8 mouse cellular contexts compared by ENCODE assay signal in genomic region chr2:170154738-170155088, GRCm38 (mm10). TPM values are rescaled to one million over a fixed set of nuclear protein-coding genes. Genes with fewer than 3 reads are reported as not detected.
A peak's percentile ranks its signal among the peaks of the same experiment; 100 is the strongest.
DNase-seq lines count a peak whose midpoint lies in the region; ATAC-seq lines count a peak whose summit lies in the region.

No protein-coding gene starts in this region.

- no peaks in the 10 kb centered on the region for H3K9me3 ChIP-seq in kidney, embryonic 14.5 days (ENCODE audit: control insufficient read depth, low read length)
- H3K9me3 ChIP-seq in hindbrain, embryonic 15.5 days: no peaks in the 10 kb centered on the region
- H3K9me3 ChIP-seq in midbrain, embryonic 15.5 days: no peaks in the 10 kb centered on the region

- WGBS in kidney, embryonic 14.5 days: 15% methylated on average over 5 of the region's 5 CpGs
- WGBS in hindbrain, embryonic 15.5 days: 14% methylated on average over 5 of the region's 5 CpGs
- 14% methylated on average over 5 of the region's 5 CpGs for WGBS in midbrain, embryonic 15.5 days

- no peak for ATAC-seq in kidney, embryonic 14.5 days (ENCODE audit: low FRiP score, low TSS enrichment)
- ATAC-seq in hindbrain, embryonic 15.5 days (ENCODE audit: low FRiP score, low read depth): no peak
- ATAC-seq in midbrain, embryonic 15.5 days (replicated peaks): no peak

- peak overlapping the region; percentile 73; the same call in 1 of the 2 replicates for H3K27ac ChIP-seq in kidney, embryonic 14.5 days (ENCODE audit: low read depth, low read length)
- peak overlapping the region; percentile 84 for H3K27ac ChIP-seq in brown adipose tissue, adult 24 weeks (replicated peaks; ENCODE audit: low read depth, low read length)
- no peak overlapping the region for H3K27ac ChIP-seq in hindbrain, embryonic 15.5 days (replicated peaks)
- H3K27ac ChIP-seq in midbrain, embryonic 15.5 days: peak overlapping the region; percentile 45; the same call in 1 of the 2 replicates

- H3K4me2 ChIP-seq in kidney, embryonic 14.5 days (replicated peaks; ENCODE audit: low read depth, low read length): peak overlapping the region; percentile 77
- H3K4me2 ChIP-seq in hindbrain, embryonic 15.5 days: peak overlapping the region; percentile 58
- H3K4me2 ChIP-seq in midbrain, embryonic 15.5 days: peak overlapping the region; percentile 52

- H3K36me3 ChIP-seq in kidney, embryonic 14.5 days (ENCODE audit: control insufficient read depth, insufficient read depth, low read length): no peaks in the 10 kb centered on the region
- no peaks in the 10 kb centered on the region for H3K36me3 ChIP-seq in hindbrain, embryonic 15.5 days
- H3K36me3 ChIP-seq in midbrain, embryonic 15.5 days (replicated peaks): no peaks in the 10 kb centered on the region

- H3K4me1 ChIP-seq in kidney, embryonic 14.5 days (ENCODE audit: control insufficient read depth, insufficient read depth, low read length): peaks cover 24% of the 10 kb centered on the region; the same call in 1 of the 2 replicates
- peaks cover 7% of the 10 kb centered on the region; the same call in 1 of the 2 replicates for H3K4me1 ChIP-seq in brown adipose tissue, adult 24 weeks (ENCODE audit: control insufficient read depth, insufficient read depth, insufficient read length, low read length)
- H3K4me1 ChIP-seq in hindbrain, embryonic 15.5 days (replicated peaks): peaks cover 18% of the 10 kb centered on the region
- H3K4me1 ChIP-seq in midbrain, embryonic 15.5 days: peaks cover 22% of the 10 kb centered on the region

- no peak overlapping the region for H3K9ac ChIP-seq in kidney, embryonic 14.5 days (ENCODE audit: low read depth, low read length)
- peak overlapping the region; percentile 15 for H3K9ac ChIP-seq in hindbrain, embryonic 15.5 days
- 0 out of 2 replicates have a peak overlapping the region, but pooled peaks have one; percentile 9 for H3K9ac ChIP-seq in midbrain, embryonic 15.5 days

- no peaks in the 10 kb centered on the region for H3K27me3 ChIP-seq in kidney, embryonic 14.5 days (ENCODE audit: control insufficient read depth, insufficient read depth, low read length)
- H3K27me3 ChIP-seq in hindbrain, embryonic 15.5 days: no peaks in the 10 kb centered on the region
- H3K27me3 ChIP-seq in midbrain, embryonic 15.5 days (replicated peaks): no peaks in the 10 kb centered on the region

- H3K4me3 ChIP-seq in kidney, embryonic 14.5 days (ENCODE audit: low read length): peak overlapping the region; percentile 24
- H3K4me3 ChIP-seq in brown adipose tissue, adult 24 weeks (ENCODE audit: insufficient read depth, low read depth, low read length): peak overlapping the region; percentile 48
- peak overlapping the region; percentile 32 for H3K4me3 ChIP-seq in hindbrain, embryonic 15.5 days
- peak overlapping the region; percentile 30 for H3K4me3 ChIP-seq in midbrain, embryonic 15.5 days

- no peak for DNase-seq in kidney, postnatal 25 days
- DNase-seq in ovary, postnatal 14 days (ENCODE audit: low spot score): no peak
- DNase-seq in yolk sac, embryonic 10.5 days (ENCODE audit: low spot score): no peak
- no peak for DNase-seq in kidney, postnatal 10 days

RNA-seq across cellular contexts. Expression of gene Zfp217, which starts 6.8 kb away (rescaled TPM):
- 5.6 and 6.0 TPM in 2 replicates for polyA plus RNA-seq in kidney, embryonic 14.5 days (2014; fragmentation: Nextera tagmentation; extraction: Ambion mirVana)
- 5.3 and 7.2 TPM in 2 replicates for polyA plus RNA-seq in brown adipose tissue, adult 24 weeks (2012; ENCODE audit: insufficient read depth, insufficient read length, missing spikeins)
- polyA plus RNA-seq in hindbrain, embryonic 15.5 days (2015; fragmentation: Nextera tagmentation; extraction: Ambion mirVana): 1.7 and 1.9 TPM in 2 replicates
- polyA plus RNA-seq in midbrain, embryonic 15.5 days (2015; fragmentation: Nextera tagmentation; extraction: Ambion mirVana): 1.4 TPM in 2 replicates
